ENCODE assay signal across 22 mouse cellular contexts in the genomic region with DNA sequence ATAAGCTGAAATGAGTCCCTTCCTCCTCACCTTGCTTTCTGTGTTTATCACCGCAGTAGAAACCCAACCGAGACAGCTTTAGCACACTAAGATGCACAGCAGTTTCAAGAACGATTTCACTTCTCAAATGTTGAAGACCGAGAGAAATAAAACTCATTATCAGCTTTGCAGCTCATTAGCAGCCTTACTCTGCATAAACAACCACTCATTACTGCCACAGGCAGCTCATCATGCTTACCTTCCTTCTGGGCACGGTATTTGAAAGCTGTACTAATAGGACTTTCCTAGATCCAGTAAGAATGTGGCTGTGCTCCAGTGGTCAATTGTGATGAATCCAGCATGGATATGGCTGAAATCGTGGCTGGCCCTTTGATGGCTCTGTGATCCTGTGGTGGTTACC. TPM values are rescaled to one million over a fixed set of nuclear protein-coding genes. Genes with fewer than 3 reads are reported as not detected.
A peak's percentile ranks its signal among the peaks of the same experiment; 100 is the strongest.
DNase-seq lines count a peak whose midpoint lies in the region; ATAC-seq and TF ChIP-seq lines count a peak whose summit lies in the region.
"Had no signal": no experiment of that assay in that cellular context is flagged by ENCODE, and none has a peak within 500 bp of the region (broad histone marks: within the 10 kb centered on the region; RNA-seq: fewer than 3 reads in every experiment).

No protein-coding gene starts in this region.

- WGBS in forebrain, embryonic 15.5 days: 49% methylated on average over 6 of the region's 6 CpGs
- WGBS in forebrain, embryonic 13.5 days: 49% methylated on average over 6 of the region's 6 CpGs
- 73% methylated on average over 6 of the region's 6 CpGs for WGBS in neural tube, embryonic 15.5 days

- ATAC-seq in forebrain, embryonic 15.5 days (replicated peaks): 0 out of 2 replicates have a peak, but pooled peaks have one; percentile 17
- ATAC-seq in forebrain, embryonic 13.5 days: no peak
- 0 out of 2 replicates have a peak, but pooled peaks have one; percentile 47 for ATAC-seq in neural tube, embryonic 15.5 days (ENCODE audit: low FRiP score)
- ATAC-seq: forebrain, postnatal 0 days had no signal

- no peaks in the 10 kb centered on the region for H3K4me1 ChIP-seq in forebrain, embryonic 15.5 days
- H3K4me1 ChIP-seq in forebrain, embryonic 13.5 days: no peaks in the 10 kb centered on the region
- H3K4me1 ChIP-seq in neural tube, embryonic 15.5 days: no peaks in the 10 kb centered on the region
- H3K4me1 ChIP-seq: embryonic facial prominence, embryonic 10.5 days; embryonic facial prominence, embryonic 12.5 days; forebrain, embryonic 12.5 days had no signal

- H3K36me3 ChIP-seq in forebrain, embryonic 15.5 days: no peaks in the 10 kb centered on the region
- H3K36me3 ChIP-seq in forebrain, embryonic 13.5 days (ENCODE audit: poor library complexity, severe bottlenecking): no peaks in the 10 kb centered on the region
- no peaks in the 10 kb centered on the region; the same call in 1 of the 2 replicates for H3K36me3 ChIP-seq in neural tube, embryonic 15.5 days
- H3K36me3 ChIP-seq: embryonic facial prominence, embryonic 10.5 days; embryonic facial prominence, embryonic 12.5 days; forebrain, embryonic 12.5 days had no signal

- H3K4me2 ChIP-seq in forebrain, embryonic 15.5 days (replicated peaks): no peak overlapping the region
- H3K4me2 ChIP-seq in forebrain, embryonic 13.5 days: no peak overlapping the region
- H3K4me2 ChIP-seq in neural tube, embryonic 15.5 days: no peak overlapping the region
- H3K4me2 ChIP-seq: embryonic facial prominence, embryonic 12.5 days; forebrain, embryonic 12.5 days had no signal

- H3K4me3 ChIP-seq in forebrain, embryonic 15.5 days: no peak overlapping the region
- H3K4me3 ChIP-seq in forebrain, embryonic 13.5 days: no peak overlapping the region
- H3K4me3 ChIP-seq in layer of hippocampus, adult 2 months: no peak overlapping the region
- no peak overlapping the region for H3K4me3 ChIP-seq in neural tube, embryonic 15.5 days (replicated peaks)
- H3K4me3 ChIP-seq: embryonic facial prominence, embryonic 10.5 days; embryonic facial prominence, embryonic 12.5 days; forebrain, embryonic 12.5 days had no signal

- no peak overlapping the region for H3K9ac ChIP-seq in forebrain, embryonic 15.5 days (replicated peaks)
- no peak overlapping the region for H3K9ac ChIP-seq in forebrain, embryonic 13.5 days
- no peak overlapping the region for H3K9ac ChIP-seq in neural tube, embryonic 15.5 days (replicated peaks)
- H3K9ac ChIP-seq: embryonic facial prominence, embryonic 12.5 days; forebrain, embryonic 12.5 days; forebrain, postnatal 0 days had no signal

- no peak for DNase-seq in layer of hippocampus, adult 2 months (ENCODE audit: low spot score in 2 of 2)
- DNase-seq in layer of hippocampus, adult 11-12 months (ENCODE audit: low spot score): no peak
- peak; percentile 2 for DNase-seq in retina, postnatal 1 day
- DNase-seq in retina, embryonic 14.5 days (ENCODE audit: low spot score): no peak
- DNase-seq in testis, postnatal 10 days (ENCODE audit: low spot score): no peak
- DNase-seq: adrenal gland, adult 2 months; adrenal gland, postnatal 10 days; adrenal gland, postnatal 25 days; cerebellum, adult 11-12 months; cerebellum, adult 2 months; cerebellum, adult 9-10 months; cerebellum, postnatal 10 days; cerebellum, postnatal 25 days; forebrain, postnatal 0 days had no signal

- no peak for TF ChIP-seq CTCF in layer of hippocampus, adult 2 months (conservative IDR thresholded peaks at IDR 0.05)

- no peaks in the 10 kb centered on the region for H3K9me3 ChIP-seq in forebrain, embryonic 15.5 days
- H3K9me3 ChIP-seq in forebrain, embryonic 13.5 days (replicated peaks): no peaks in the 10 kb centered on the region
- H3K9me3 ChIP-seq in neural tube, embryonic 15.5 days (replicated peaks): no peaks in the 10 kb centered on the region
- H3K9me3 ChIP-seq: embryonic facial prominence, embryonic 10.5 days; embryonic facial prominence, embryonic 12.5 days; forebrain, embryonic 12.5 days had no signal

- H3K27ac ChIP-seq in forebrain, embryonic 15.5 days (replicated peaks): no peak overlapping the region
- no peak overlapping the region for H3K27ac ChIP-seq in forebrain, embryonic 13.5 days
- 0 out of 2 replicates have a peak overlapping the region, but pooled peaks have one; percentile 51 for H3K27ac ChIP-seq in layer of hippocampus, adult 2 months
- H3K27ac ChIP-seq in neural tube, embryonic 15.5 days (replicated peaks): no peak overlapping the region
- H3K27ac ChIP-seq: embryonic facial prominence, embryonic 10.5 days; embryonic facial prominence, embryonic 12.5 days; forebrain, embryonic 12.5 days had no signal

- no peaks in the 10 kb centered on the region for H3K27me3 ChIP-seq in forebrain, embryonic 15.5 days
- H3K27me3 ChIP-seq in forebrain, embryonic 13.5 days: no peaks in the 10 kb centered on the region
- no peaks in the 10 kb centered on the region for H3K27me3 ChIP-seq in neural tube, embryonic 15.5 days (replicated peaks)
- H3K27me3 ChIP-seq: embryonic facial prominence, embryonic 12.5 days; forebrain, embryonic 12.5 days had no signal

RNA-seq across cellular contexts. Expression of gene Gabra5, which starts 23.0 kb away (rescaled TPM):
- polyA plus RNA-seq in forebrain, embryonic 15.5 days (2015; fragmentation: Nextera tagmentation; extraction: Ambion mirVana): 23.1 and 29.5 TPM in 2 replicates
- 5.7 and 8.4 TPM in 2 replicates for polyA plus RNA-seq in forebrain, embryonic 13.5 days (2015; fragmentation: Nextera tagmentation; extraction: Ambion mirVana)
- 100 to 1,000 TPM; 172 to 194 TPM for total RNA-seq in layer of hippocampus, adult 2 months (2021)
- 52.3 and 61.4 TPM in 2 replicates for polyA plus RNA-seq in neural tube, embryonic 15.5 days (2015; fragmentation: Nextera tagmentation; extraction: Ambion mirVana)
- total RNA-seq: MEL had no signal
- polyA plus RNA-seq: adrenal gland, adult 2 months; C2C12 had no signal
